Mouse (Mus musculus): Measurements from ENCODE around the gene Rrm1. TPM values are rescaled to one million over a fixed set of nuclear protein-coding genes. Genes with fewer than 3 reads are reported as not detected.
"Not testable (repeated sequence)": the region's sequence is repeated elsewhere in the genome, so short reads cannot be mapped to it uniquely, and the experiment has no call there.

The Rrm1 gene
- polyA plus RNA-seq, 1 experiment, result 32.2 TPM

- Histone ChIP-seq H3K4me2 (ENCODE audit: low read depth) (no peak overlapping the region), H3K4me3 (no peak overlapping the region), H3K27me3 (ENCODE audit: control insufficient read depth, insufficient read depth, insufficient read length) (no peaks in the 10 kb centered on the region), H3K79me2 (ENCODE audit: control insufficient read depth, insufficient read depth) (no peaks in the 10 kb centered on the region), H3ac (ENCODE audit: control insufficient read depth, insufficient read length) (no peak overlapping the region), H3K36me3 (ENCODE audit: control insufficient read depth, insufficient read depth) (no peaks in the 10 kb centered on the region)
- TF ChIP-seq CEBPB (IDR thresholded peaks at IDR 0.05; ENCODE audit: insufficient read depth, poor library complexity, severe bottlenecking) (no peak), SRF (IDR thresholded peaks at IDR 0.05; ENCODE audit: control insufficient read depth, insufficient read length, low read depth) (no peak)
Observed at GRCm38 (mm10) chr7:102480821-102481220, 39.3 kb downstream of the Rrm1 start.

GRCm38 (mm10) chr7:102481579-102481978, 40.1 kb downstream of the Rrm1 start, which contains the start of gene Olfr543:
TSS of gene Olfr543 (minus strand) at chr7:102481679.
- Histone ChIP-seq H3K4me3 (no peak within 1 kb of the TSS), H3K27me3 (ENCODE audit: control insufficient read depth, insufficient read depth, insufficient read length) (no peaks in the 10 kb centered on the region), H3K4me2 (ENCODE audit: low read depth) (no peak within 1 kb of the TSS), H3K36me3 (ENCODE audit: control insufficient read depth, insufficient read depth) (no peaks in the 10 kb centered on the region), H3K79me2 (ENCODE audit: control insufficient read depth, insufficient read depth) (no peaks in the 10 kb centered on the region), H3ac (ENCODE audit: control insufficient read depth, insufficient read length) (no peak within 1 kb of the TSS)
- TF ChIP-seq E2F4 (IDR thresholded peaks at IDR 0.05; ENCODE audit: insufficient read depth), result no peak
- TF ChIP-seq USF1 (IDR thresholded peaks at IDR 0.05; ENCODE audit: low read depth), result no peak
- no peak for TF ChIP-seq MAX (IDR thresholded peaks at IDR 0.05; ENCODE audit: low read depth)
- TF ChIP-seq SRF (IDR thresholded peaks at IDR 0.05; ENCODE audit: control insufficient read depth, insufficient read length, low read depth), result no peak
- no peak for TF ChIP-seq MYOG (IDR thresholded peaks at IDR 0.05; ENCODE audit: control insufficient read depth in 1 of 3, insufficient read depth in 1 of 3, insufficient read length in 2 of 3, low read depth in 2 of 3)
- TF ChIP-seq REST (IDR thresholded peaks at IDR 0.05; ENCODE audit: insufficient read depth, insufficient read length), result no peak
- TF ChIP-seq POLR2A (IDR thresholded peaks at IDR 0.05; ENCODE audit: insufficient read length, low read depth), result no peak
- no peak for TF ChIP-seq MYOD1 (IDR thresholded peaks at IDR 0.05; ENCODE audit: control insufficient read depth in 1 of 3, insufficient read length in 2 of 3, low read depth in 2 of 3)
- TF ChIP-seq POLR2AphosphoS2 (IDR thresholded peaks at IDR 0.05; ENCODE audit: insufficient read length, low read depth), result no peak
- TF ChIP-seq CEBPB (IDR thresholded peaks at IDR 0.05; ENCODE audit: insufficient read depth, poor library complexity, severe bottlenecking), result no peak
- no peak for TF ChIP-seq TCF12 (IDR thresholded peaks at IDR 0.05; ENCODE audit: insufficient read depth, poor library complexity, severe bottlenecking)
- TF ChIP-seq TCF3 (IDR thresholded peaks at IDR 0.05; ENCODE audit: insufficient read length, low read depth), result no peak

GRCm38 (mm10) chr7:102483665-102484064, 42.2 kb downstream of the Rrm1 start:
- H3ac ChIP-seq (ENCODE audit: control insufficient read depth, insufficient read length), result no peak overlapping the region
- no peak overlapping the region for H3K4me2 ChIP-seq (ENCODE audit: low read depth)
- TF ChIP-seq USF1 (IDR thresholded peaks at IDR 0.05; ENCODE audit: low read depth) (no peak), TCF12 (IDR thresholded peaks at IDR 0.05; ENCODE audit: insufficient read depth, poor library complexity, severe bottlenecking) (no peak), MYOD1 (IDR thresholded peaks at IDR 0.05; ENCODE audit: control insufficient read depth in 1 of 3, insufficient read length in 2 of 3, low read depth in 2 of 3) (no peak), POLR2AphosphoS2 (IDR thresholded peaks at IDR 0.05; ENCODE audit: insufficient read length, low read depth) (no peak), E2F4 (IDR thresholded peaks at IDR 0.05; ENCODE audit: insufficient read depth) (no peak), TCF3 (IDR thresholded peaks at IDR 0.05; ENCODE audit: insufficient read length, low read depth) (no peak), CEBPB (IDR thresholded peaks at IDR 0.05; ENCODE audit: insufficient read depth, poor library complexity, severe bottlenecking) (no peak)
- H3K36me3 ChIP-seq (ENCODE audit: control insufficient read depth, insufficient read depth), result no peaks in the 10 kb centered on the region
- H3K27me3 ChIP-seq (ENCODE audit: control insufficient read depth, insufficient read depth, insufficient read length), result no peaks in the 10 kb centered on the region
- H3K79me2 ChIP-seq (ENCODE audit: control insufficient read depth, insufficient read depth), result no peaks in the 10 kb centered on the region
- H3K4me3 ChIP-seq, result no peak overlapping the region

GRCm38 (mm10) chr7:102484766-102485165, 43.3 kb downstream of the Rrm1 start:
- not testable (repeated sequence) for H3K4me2 ChIP-seq (ENCODE audit: low read depth); H3K4me3 ChIP-seq; H3K79me2 ChIP-seq (ENCODE audit: control insufficient read depth, insufficient read depth); H3K27me3 ChIP-seq (ENCODE audit: control insufficient read depth, insufficient read depth, insufficient read length); H3ac ChIP-seq (ENCODE audit: control insufficient read depth, insufficient read length); H3K36me3 ChIP-seq (ENCODE audit: control insufficient read depth, insufficient read depth)

GRCm38 (mm10) chr7:102486105-102486504, 44.6 kb downstream of the Rrm1 start:
- TF ChIP-seq MYOG (IDR thresholded peaks at IDR 0.05; ENCODE audit: control insufficient read depth in 1 of 3, insufficient read depth in 1 of 3, insufficient read length in 2 of 3, low read depth in 2 of 3) (no peak), MAX (IDR thresholded peaks at IDR 0.05; ENCODE audit: low read depth) (no peak), POLR2AphosphoS2 (IDR thresholded peaks at IDR 0.05; ENCODE audit: insufficient read length, low read depth) (no peak), MYOD1 (IDR thresholded peaks at IDR 0.05; ENCODE audit: control insufficient read depth in 1 of 3, insufficient read length in 2 of 3, low read depth in 2 of 3) (no peak), SRF (IDR thresholded peaks at IDR 0.05; ENCODE audit: control insufficient read depth, insufficient read length, low read depth) (no peak), TCF3 (IDR thresholded peaks at IDR 0.05; ENCODE audit: insufficient read length, low read depth) (no peak), USF1 (IDR thresholded peaks at IDR 0.05; ENCODE audit: low read depth) (no peak), E2F4 (IDR thresholded peaks at IDR 0.05; ENCODE audit: insufficient read depth) (no peak), TCF12 (IDR thresholded peaks at IDR 0.05; ENCODE audit: insufficient read depth, poor library complexity, severe bottlenecking) (no peak), POLR2A (IDR thresholded peaks at IDR 0.05; ENCODE audit: insufficient read length, low read depth) (no peak), CEBPB (IDR thresholded peaks at IDR 0.05; ENCODE audit: insufficient read depth, poor library complexity, severe bottlenecking) (no peak)
- Histone ChIP-seq H3K4me3 (no peak overlapping the region), H3K36me3 (ENCODE audit: control insufficient read depth, insufficient read depth) (no peaks in the 10 kb centered on the region), H3K79me2 (ENCODE audit: control insufficient read depth, insufficient read depth) (no peaks in the 10 kb centered on the region), H3K4me2 (ENCODE audit: low read depth) (no peak overlapping the region), H3ac (ENCODE audit: control insufficient read depth, insufficient read length) (no peak overlapping the region), H3K27me3 (ENCODE audit: control insufficient read depth, insufficient read depth, insufficient read length) (no peaks in the 10 kb centered on the region)
